Mouse (Mus musculus) c-Kit-positive CD71-negative TER-119-negative erythroid progenitor cells, embryonic 14.5 days (primary cell): ENCODE measurements around the gene 1700023F06Rik.
"Not testable (repeated sequence)": the region's sequence is repeated elsewhere in the genome, so short reads cannot be mapped to it uniquely, and the experiment has no call there.

ENCODE experiments used
- DNase-seq: peaks from one replicate; pipeline ENCODE4 v3.0.0-alpha.2; 2013; ENCODE audit warnings: low read depth

1700023F06Rik gene

GRCm38 (mm10) chr11:103222718-103223117 is 14.4 kb upstream of the 1700023F06Rik start:
- not testable (repeated sequence) for DNase-seq

GRCm38 (mm10) chr11:103221437-103221836 is 13.1 kb upstream of the 1700023F06Rik start:
- DNase-seq, result no peak

GRCm38 (mm10) chr11:103219995-103220394 is 11.6 kb upstream of the 1700023F06Rik start:
- DNase-seq, result no peak

DNA sequence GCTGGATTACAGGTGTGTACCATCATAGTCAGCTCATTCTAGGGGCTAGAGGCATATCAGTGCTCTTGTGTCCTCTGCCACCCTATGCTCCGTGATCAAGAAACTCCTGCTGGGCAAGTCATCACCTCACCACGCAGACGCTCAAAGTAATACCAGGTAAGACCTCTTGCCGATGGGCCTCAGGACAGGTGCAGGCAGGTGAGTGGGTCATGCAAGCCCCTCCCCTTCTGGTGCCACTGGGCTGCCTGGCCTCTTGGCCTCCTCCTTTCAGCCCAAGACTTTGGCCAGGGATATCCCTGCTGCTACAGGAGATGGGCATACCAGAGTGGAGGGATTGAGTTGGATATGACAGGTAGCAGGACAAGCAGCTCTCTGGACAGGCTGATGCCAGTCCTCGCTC is 10.9 kb upstream of the 1700023F06Rik start:
- DNase-seq, result no peak

DNA sequence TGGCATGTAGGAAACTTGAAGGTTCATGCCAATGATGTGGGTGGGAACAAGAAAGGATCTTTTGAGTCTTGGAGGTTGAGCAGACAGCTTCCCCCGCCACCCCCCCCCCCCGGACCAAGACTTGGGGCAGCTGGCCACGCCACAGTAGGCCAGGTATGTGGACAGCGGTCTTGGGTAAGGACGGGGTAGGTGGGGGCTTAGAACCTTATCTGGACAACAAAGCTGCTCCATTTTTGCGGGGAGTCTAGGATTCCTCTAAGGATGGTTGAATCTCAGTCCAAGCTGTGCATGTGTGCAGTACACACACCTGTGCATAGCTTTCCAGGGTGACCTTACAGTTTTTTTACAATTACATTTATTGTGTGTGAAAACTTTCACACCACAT is 10.2 kb upstream of the 1700023F06Rik start:
- no peak for DNase-seq

DNA sequence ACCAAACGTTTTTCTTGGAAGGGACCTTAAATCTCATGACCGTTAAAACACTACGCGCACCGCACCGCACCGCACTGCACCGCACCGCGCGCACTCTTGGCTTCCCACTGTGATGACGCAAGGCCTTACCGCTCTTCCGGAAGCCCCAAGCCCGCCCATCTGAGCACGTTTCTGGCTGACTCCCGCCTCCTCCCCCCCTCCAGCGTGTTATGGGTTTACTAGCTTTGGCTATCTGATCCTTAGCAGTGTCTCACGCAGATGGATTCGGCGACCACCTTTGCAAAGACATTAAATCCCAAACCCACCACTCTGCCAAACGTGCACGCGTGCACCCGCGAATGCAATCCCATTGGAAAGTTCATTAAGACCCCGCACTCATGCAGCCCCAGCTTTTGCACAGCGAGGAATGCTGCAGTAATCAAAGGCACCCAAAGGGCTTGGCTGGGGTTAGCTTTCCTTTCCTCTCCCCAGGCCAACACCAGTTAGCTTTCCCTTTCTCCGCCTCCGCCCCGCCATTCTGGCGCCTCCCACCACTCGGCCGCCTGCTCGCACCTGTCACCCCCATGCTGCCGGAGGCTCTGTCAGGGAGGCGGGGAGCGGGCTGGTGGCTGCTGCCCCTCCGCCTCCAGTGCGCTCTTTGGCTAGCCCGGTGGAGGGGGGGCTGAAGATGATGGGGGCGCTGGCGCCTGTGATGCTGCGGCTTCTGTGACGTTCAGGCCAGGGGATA is 9.6 kb upstream of the 1700023F06Rik start, which contains the start of gene Spata32:
Gene Spata32, minus strand, starts transcription at position 643 of the 727 bp plus-strand sequence.
- DNase-seq, result peak; percentile 49

DNA sequence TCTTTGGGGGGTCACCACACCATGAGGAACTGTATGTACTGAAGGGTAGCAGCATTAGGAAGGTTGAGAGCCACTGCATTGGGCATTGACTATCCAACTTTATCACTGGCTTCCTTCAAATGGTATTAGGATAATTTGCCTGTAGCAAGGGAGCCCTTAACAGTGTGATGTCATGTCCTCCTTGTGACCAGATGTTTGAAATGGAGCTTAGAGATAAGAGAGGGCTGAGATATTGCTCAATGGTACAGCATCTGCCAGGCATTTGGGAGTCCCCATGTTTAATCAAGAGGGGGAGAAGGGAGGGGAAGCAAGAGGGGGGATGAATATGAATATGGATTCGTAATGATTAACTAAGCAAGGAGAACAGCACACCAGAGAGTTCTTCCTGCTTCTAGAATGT is 7.0 kb upstream of the 1700023F06Rik start:
- DNase-seq, result peak; percentile 26

GRCm38 (mm10) chr11:103213712-103214111 is 5.4 kb upstream of the 1700023F06Rik start:
- no peak for DNase-seq

DNA sequence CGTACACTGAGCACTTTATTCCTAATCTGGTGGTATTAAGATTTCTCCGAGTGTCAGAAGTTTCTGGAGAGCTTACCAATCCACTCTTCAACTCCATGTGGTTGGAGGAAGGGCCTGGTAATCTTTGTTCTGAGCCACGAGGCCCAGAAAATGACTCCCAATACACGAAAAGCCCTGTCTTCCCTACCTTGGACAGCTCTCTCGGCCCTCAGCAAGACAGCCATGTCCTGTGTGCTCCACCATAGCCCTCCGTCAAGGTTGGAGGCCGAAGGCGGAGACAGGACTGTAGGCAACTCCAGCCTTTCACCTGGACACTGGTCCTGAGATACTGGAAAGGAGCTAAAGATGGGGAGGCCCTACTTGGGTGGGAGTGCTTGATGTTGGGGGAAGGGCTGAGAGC is 1.9 kb upstream of the 1700023F06Rik start:
- DNase-seq, result no peak

DNA sequence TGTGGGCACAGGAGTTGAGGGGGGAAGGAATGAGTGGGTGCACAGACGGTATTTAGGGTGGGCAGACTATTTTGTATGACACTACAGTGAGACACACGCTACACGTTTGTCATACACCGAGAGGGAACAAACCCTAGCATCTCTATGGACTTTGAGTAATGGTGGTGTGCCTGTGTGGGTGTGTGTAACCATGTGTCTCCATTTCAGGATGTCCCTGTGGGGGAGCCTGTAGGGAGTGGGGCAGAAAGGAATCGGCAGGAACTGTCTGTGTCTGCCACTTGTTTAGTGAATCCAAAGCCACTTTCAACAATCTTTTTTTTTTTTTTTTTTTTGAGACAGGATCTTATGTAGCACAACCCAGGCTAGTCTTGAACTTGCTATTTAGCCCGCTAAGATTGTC is 2.2 kb downstream of the 1700023F06Rik start:
- DNase-seq, result no peak

- no peak for DNase-seq
Measured at GRCm38 (mm10) chr11:103202376-103202775, 6.0 kb downstream of the 1700023F06Rik start.

- no peak for DNase-seq
Measured at GRCm38 (mm10) chr11:103201664-103202063, 6.7 kb downstream of the 1700023F06Rik start.

GRCm38 (mm10) chr11:103198911-103199803 is 9.2 kb downstream of the 1700023F06Rik start:
- DNase-seq, result no peak

GRCm38 (mm10) chr11:103198339-103198738 is 10.0 kb downstream of the 1700023F06Rik start:
- no peak for DNase-seq

- no peak for DNase-seq
Measured at GRCm38 (mm10) chr11:103197340-103197739, 11.0 kb downstream of the 1700023F06Rik start.

DNA sequence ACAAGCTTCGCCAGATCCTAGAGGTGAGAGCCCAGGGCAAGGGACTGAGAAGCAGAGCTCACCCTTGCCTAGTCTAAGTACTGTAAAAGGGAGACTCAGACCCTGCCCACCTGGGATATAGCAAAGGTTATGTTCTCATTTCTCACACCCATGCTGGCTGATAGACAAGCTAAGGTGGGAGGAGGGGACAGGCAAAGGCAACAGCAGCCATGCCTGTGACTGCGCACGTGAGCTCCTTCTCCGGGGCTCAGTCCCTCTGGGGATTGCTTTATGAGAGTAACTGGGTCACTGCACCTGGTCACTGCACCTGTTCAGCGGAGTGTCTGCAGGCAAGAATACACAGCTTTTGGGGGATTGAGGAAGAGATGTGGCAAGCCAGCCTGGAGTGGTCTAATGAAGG is 12.7 kb downstream of the 1700023F06Rik start:
- DNase-seq, result no peak

- no peak for DNase-seq
Measured at GRCm38 (mm10) chr11:103195236-103195635, 13.1 kb downstream of the 1700023F06Rik start.

GRCm38 (mm10) chr11:103193825-103194168 is 14.6 kb downstream of the 1700023F06Rik start:
- no peak for DNase-seq

DNA sequence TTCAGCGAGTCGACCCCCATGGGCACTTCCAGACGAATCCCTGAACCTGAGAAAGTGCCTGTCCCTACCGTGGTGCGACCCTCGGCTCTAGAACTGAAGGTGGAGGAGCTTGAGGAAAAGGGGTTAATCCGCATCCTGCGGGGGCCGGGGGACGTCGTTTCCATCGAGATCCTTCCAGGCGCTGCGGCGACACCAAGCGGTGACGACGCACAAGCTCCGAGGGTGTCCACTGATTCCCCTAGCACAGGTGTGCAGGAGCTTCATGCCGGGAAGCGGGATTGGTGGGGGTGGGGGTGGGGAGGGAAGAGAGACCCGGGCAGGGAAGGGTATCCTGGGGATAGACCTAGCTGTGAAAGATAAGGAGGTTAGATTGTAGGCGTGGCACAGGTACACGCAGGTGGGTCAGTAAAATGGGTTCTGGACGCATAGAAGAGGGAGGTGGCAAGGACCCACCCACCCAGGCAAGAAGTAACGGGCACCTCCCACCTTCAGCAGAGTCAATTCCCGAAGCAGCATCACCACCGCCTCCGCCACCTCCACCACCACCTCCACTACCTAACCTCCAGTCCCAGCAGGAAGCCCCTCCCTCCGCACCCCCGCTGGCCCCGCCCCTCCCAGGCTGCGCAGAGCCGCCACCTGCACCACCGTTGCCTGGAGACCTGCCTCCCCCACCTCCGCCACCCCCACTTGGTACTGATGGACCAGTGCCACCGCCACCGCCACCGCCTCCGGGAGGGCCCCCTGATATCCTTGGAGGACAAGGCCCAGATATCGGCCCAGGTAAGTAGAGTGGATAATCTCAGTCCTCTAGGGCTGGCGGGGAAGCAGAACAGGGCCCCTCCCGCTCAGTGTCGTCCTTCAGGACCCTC is 15.2 kb downstream of the 1700023F06Rik start:
- DNase-seq, result no peak

DNA sequence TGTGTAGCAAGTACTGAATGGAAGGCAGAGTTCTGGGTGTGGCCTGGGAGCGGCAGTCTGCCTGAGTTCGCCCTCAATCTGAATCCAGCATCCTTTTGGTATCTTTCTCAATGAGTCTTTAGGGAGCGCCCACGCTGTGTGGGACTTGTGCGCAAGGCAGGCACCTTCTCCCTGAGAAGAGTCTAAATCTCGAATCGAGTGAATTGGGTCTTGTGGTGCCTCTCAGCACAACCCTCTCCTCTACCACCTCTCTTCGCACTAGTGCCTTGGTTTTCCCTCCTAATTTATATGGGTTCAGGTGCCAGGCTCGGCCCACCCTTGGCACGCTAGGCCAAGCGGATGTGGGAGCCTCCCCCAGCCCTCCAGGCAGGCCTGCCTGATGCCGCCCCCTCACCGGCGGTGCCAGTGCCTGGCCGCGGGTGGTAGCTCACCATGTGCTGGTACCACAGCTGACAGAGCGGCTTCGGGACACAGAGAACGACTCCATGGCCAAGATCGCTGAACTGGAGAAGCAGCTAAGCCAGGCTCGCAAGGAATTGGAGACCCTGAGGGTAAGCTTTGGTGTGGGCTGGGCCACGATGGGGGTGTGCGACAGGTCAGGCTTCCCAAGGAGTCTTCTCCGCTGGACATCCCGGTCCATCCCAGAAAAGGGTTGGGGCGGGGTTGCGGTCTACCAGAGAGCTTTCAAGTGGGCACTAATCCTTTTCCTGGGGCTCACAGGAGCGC is 16.0 kb downstream of the 1700023F06Rik start:
- DNase-seq, result no peak

- no peak for DNase-seq
Measured at GRCm38 (mm10) chr11:103184891-103185290, 23.5 kb downstream of the 1700023F06Rik start.
